Mouse (Mus musculus) embryonic fibroblast, embryonic 13.5 days (primary cell): ENCODE data around the gene Nrm.

ENCODE experiments used
- CTCF ChIP-seq: IDR thresholded peaks from 2 replicates; pipeline ENCODE4 v1.5.1; 2011; ENCODE audit warnings: mild to moderate bottlenecking, control low read depth, low read length, moderate library complexity, borderline replicate concordance; ENCODE audit not compliant: insufficient read depth
- POLR2A ChIP-seq: IDR thresholded peaks from 2 replicates; pipeline ENCODE4 v1.6.1; 2011; ENCODE audit warnings: low read depth, mild to moderate bottlenecking, control low read depth, low read length, moderate library complexity

DNA sequence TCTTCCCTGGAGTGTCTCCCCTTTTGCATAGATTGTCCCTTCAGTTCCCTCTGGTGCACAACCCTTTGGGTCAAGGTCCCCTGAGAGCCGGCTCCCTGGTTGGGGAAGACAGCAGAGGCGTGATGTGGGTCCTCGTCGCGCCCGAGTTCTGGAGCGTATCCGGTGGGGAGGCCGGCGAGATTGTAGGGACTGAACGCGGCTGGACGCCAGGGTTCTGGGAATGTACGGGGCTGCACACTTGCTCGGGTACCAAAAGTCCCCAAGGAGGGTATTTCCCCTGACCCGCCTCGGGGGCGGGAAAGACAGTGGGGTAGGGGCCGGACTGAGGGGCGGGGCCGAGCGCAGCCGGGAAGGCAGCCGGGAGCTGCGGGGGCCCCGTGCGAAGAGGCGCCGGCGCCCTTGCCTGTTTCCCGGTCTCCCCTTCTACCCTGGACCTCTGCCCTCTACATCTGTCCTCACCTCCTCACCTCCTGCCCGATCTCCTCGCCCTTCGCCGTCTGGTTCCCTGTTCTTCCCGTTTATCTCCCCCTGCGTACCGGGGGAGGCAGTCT is 5.2 kb downstream of the Nrm start:
- no peak for TF ChIP-seq CTCF
- peak; percentile 77 for TF ChIP-seq POLR2A
